Mouse (Mus musculus) urinary bladder, postnatal 36 days (tissue): ENCODE results near the gene Kcnj10.

ENCODE experiments used
- DNase-seq, 2 experiments: peaks; one replicate each; pipeline ENCODE4 v3.0.0; 2022; ENCODE audit warnings: low spot score in 2 of 2, mixed read lengths in 1 of 2

Kcnj10 gene

GRCm38 (mm10) chr1:172340729-172341321, at the start of gene Kcnj10:
Gene Kcnj10 (plus strand): TSS chr1:172341210.
- peak; percentile 56 to 67 for DNase-seq

GRCm38 (mm10) chr1:172292880-172293279, 48.1 kb upstream of the Kcnj10 start:
- DNase-seq = no peak

- DNase-seq = no peak
Observed at GRCm38 (mm10) chr1:172293449-172293848, 47.6 kb upstream of the Kcnj10 start.

- no peak for DNase-seq
Observed at GRCm38 (mm10) chr1:172295751-172296197, 45.2 kb upstream of the Kcnj10 start.

- peak in 1 of 2 experiments; percentile 69 for DNase-seq
Observed at GRCm38 (mm10) chr1:172296816-172297510, 44.0 kb upstream of the Kcnj10 start.

GRCm38 (mm10) chr1:172297611-172298537, 43.1 kb upstream of the Kcnj10 start, which contains the start of gene Atp1a2:
Gene Atp1a2 (minus strand): TSS chr1:172298064.
- DNase-seq = peak in 1 of 2 experiments; percentile 62

GRCm38 (mm10) chr1:172299528-172299927, 41.5 kb upstream of the Kcnj10 start:
- no peak for DNase-seq

- no peak for DNase-seq
Observed at GRCm38 (mm10) chr1:172300247-172300646, 40.8 kb upstream of the Kcnj10 start.

- DNase-seq = no peak
Observed at GRCm38 (mm10) chr1:172301180-172301579, 39.8 kb upstream of the Kcnj10 start.

- DNase-seq = no peak
Observed at GRCm38 (mm10) chr1:172302311-172302710, 38.7 kb upstream of the Kcnj10 start.

- DNase-seq = no peak
Observed at GRCm38 (mm10) chr1:172302851-172303250, 38.2 kb upstream of the Kcnj10 start.

GRCm38 (mm10) chr1:172304443-172304842, 36.6 kb upstream of the Kcnj10 start:
- DNase-seq = no peak

GRCm38 (mm10) chr1:172305153-172305552, 35.9 kb upstream of the Kcnj10 start:
- no peak for DNase-seq

GRCm38 (mm10) chr1:172305635-172306034, 35.4 kb upstream of the Kcnj10 start:
- no peak for DNase-seq

- DNase-seq = no peak
Observed at GRCm38 (mm10) chr1:172306196-172306595, 34.8 kb upstream of the Kcnj10 start.

- no peak for DNase-seq
Observed at GRCm38 (mm10) chr1:172306885-172307284, 34.1 kb upstream of the Kcnj10 start.

GRCm38 (mm10) chr1:172307936-172308335, 33.1 kb upstream of the Kcnj10 start:
- DNase-seq = peak; percentile 21 to 51

- DNase-seq = no peak
Observed at GRCm38 (mm10) chr1:172308409-172308808, 32.6 kb upstream of the Kcnj10 start.

GRCm38 (mm10) chr1:172309699-172310398, 31.2 kb upstream of the Kcnj10 start:
- DNase-seq = peak; percentile 84 to 90

- peak; percentile 63 to 76 for DNase-seq
Observed at GRCm38 (mm10) chr1:172311248-172311906, 29.6 kb upstream of the Kcnj10 start.
